Mouse (Mus musculus) macrophage (primary cell): ENCODE measurements around the gene Arhgap31. TPM values are rescaled to one million over a fixed set of nuclear protein-coding genes. Genes with fewer than 3 reads are reported as not detected.

ENCODE experiments used
- H3K27ac ChIP-seq: fragments of 350-480 bp; formaldehyde crosslinking; 2 replicates; pipeline ENCODE4 v1.9.0; 2021
- H3K36me3 ChIP-seq: fragments of 350-480 bp; formaldehyde crosslinking; 2 replicates; pipeline ENCODE4 v1.9.0; 2021; ENCODE audit errors: inconsistent target
- H3K4me3 ChIP-seq: fragments of 350-480 bp; formaldehyde crosslinking; 2 replicates; pipeline ENCODE4 v1.9.0; 2021; ENCODE audit errors: inconsistent target
- H3K79me2 ChIP-seq: fragments of 350-480 bp; formaldehyde crosslinking; 2 replicates; pipeline ENCODE4 v1.9.0; 2021; ENCODE audit errors: inconsistent target
- WGBS: methylation state at CpG from one replicate; pipeline ENCODE4 v1.1.7; 2026; ENCODE audit warnings: inconsistent platforms; ENCODE audit not compliant: missing documents; 5-methylcytosine and 5-hydroxymethylcytosine counted together
- polyA plus RNA-seq: library from polyadenylated mRNA; stranded (reverse); fragments of 250-400 nt; gene quantifications from 3 replicates; pipeline ENCODE4 v1.2.4, GENCODE M21; 2018; ENCODE audit warnings: inconsistent platforms

Arhgap31 gene
- polyA plus RNA-seq, 1 experiment from 2014 or later = 40.3 TPM

- WGBS = 80% methylated on average over 11 of the region's 11 CpGs
- Histone ChIP-seq H3K4me3 (no peak overlapping the region), H3K36me3 (peaks cover 73% of the 10 kb centered on the region), H3K79me2 (no peaks in the 10 kb centered on the region), H3K27ac (no peak overlapping the region)
These were observed 109.9 kb downstream of the Arhgap31 start for GRCm38 (mm10) chr16:38602989-38603804.

- H3K27ac ChIP-seq = no peak overlapping the region
- H3K79me2 ChIP-seq = no peaks in the 10 kb centered on the region
- 94% methylated on average over 11 of the region's 11 CpGs for WGBS
- H3K4me3 ChIP-seq = no peak overlapping the region
- H3K36me3 ChIP-seq = peaks cover 38% of the 10 kb centered on the region
These were observed 113.9 kb downstream of the Arhgap31 start for GRCm38 (mm10) chr16:38598986-38599680.

GRCm38 (mm10) chr16:38596651-38597050 lies 116.4 kb downstream of the Arhgap31 start:
- 98% methylated on average over 2 of the region's 2 CpGs for WGBS
- Histone ChIP-seq H3K27ac (no peak overlapping the region), H3K79me2 (no peaks in the 10 kb centered on the region), H3K36me3 (peaks cover 24% of the 10 kb centered on the region), H3K4me3 (no peak overlapping the region)

GRCm38 (mm10) chr16:38596099-38596498 lies 117.0 kb downstream of the Arhgap31 start:
- H3K36me3 ChIP-seq = peaks cover 24% of the 10 kb centered on the region
- no peak overlapping the region for H3K4me3 ChIP-seq
- WGBS = 83% methylated on average over 2 of the region's 2 CpGs
- no peak overlapping the region for H3K27ac ChIP-seq
- H3K79me2 ChIP-seq = no peaks in the 10 kb centered on the region

GRCm38 (mm10) chr16:38594435-38594834 lies 118.6 kb downstream of the Arhgap31 start:
- Histone ChIP-seq H3K27ac (no peak overlapping the region), H3K79me2 (no peaks in the 10 kb centered on the region), H3K4me3 (no peak overlapping the region), H3K36me3 (peaks cover 30% of the 10 kb centered on the region)
- 100% methylated on average over 1 of the region's 1 CpGs for WGBS

GRCm38 (mm10) chr16:38592946-38593345 lies 120.1 kb downstream of the Arhgap31 start:
- no peak overlapping the region for H3K27ac ChIP-seq
- no peak overlapping the region for H3K4me3 ChIP-seq
- WGBS = 98% methylated on average over 4 of the region's 4 CpGs
- peaks cover 41% of the 10 kb centered on the region for H3K36me3 ChIP-seq
- H3K79me2 ChIP-seq = no peaks in the 10 kb centered on the region

GRCm38 (mm10) chr16:38592026-38592678 lies 120.9 kb downstream of the Arhgap31 start:
- Histone ChIP-seq H3K79me2 (no peaks in the 10 kb centered on the region), H3K4me3 (no peak overlapping the region), H3K36me3 (peaks cover 49% of the 10 kb centered on the region), H3K27ac (no peak overlapping the region)
- 95% methylated on average over 11 of the region's 12 CpGs for WGBS

- Histone ChIP-seq H3K79me2 (no peaks in the 10 kb centered on the region), H3K36me3 (peaks cover 55% of the 10 kb centered on the region), H3K4me3 (no peak overlapping the region), H3K27ac (no peak overlapping the region)
- WGBS = 96% methylated on average over 3 of the region's 3 CpGs
These were observed 121.6 kb downstream of the Arhgap31 start for GRCm38 (mm10) chr16:38591506-38591905.

GRCm38 (mm10) chr16:38587572-38587971 lies 125.5 kb downstream of the Arhgap31 start:
- no peaks in the 10 kb centered on the region for H3K79me2 ChIP-seq
- H3K36me3 ChIP-seq = peaks cover 89% of the 10 kb centered on the region
- no peak overlapping the region for H3K27ac ChIP-seq
- no peak overlapping the region for H3K4me3 ChIP-seq
- 97% methylated on average over 4 of the region's 4 CpGs for WGBS

GRCm38 (mm10) chr16:38587163-38587562 lies 125.9 kb downstream of the Arhgap31 start:
- Histone ChIP-seq H3K36me3 (peaks cover 89% of the 10 kb centered on the region), H3K79me2 (no peaks in the 10 kb centered on the region), H3K27ac (no peak overlapping the region), H3K4me3 (no peak overlapping the region)
- WGBS = 94% methylated on average over 5 of the region's 5 CpGs

- WGBS = 74% methylated on average over 5 of the region's 5 CpGs
- Histone ChIP-seq H3K4me3 (no peak overlapping the region), H3K27ac (no peak overlapping the region), H3K36me3 (peaks cover 79% of the 10 kb centered on the region), H3K79me2 (no peaks in the 10 kb centered on the region)
These were observed 127.9 kb downstream of the Arhgap31 start for GRCm38 (mm10) chr16:38585186-38585585.

GRCm38 (mm10) chr16:38584761-38585160 lies 128.3 kb downstream of the Arhgap31 start:
- peaks cover 75% of the 10 kb centered on the region for H3K36me3 ChIP-seq
- H3K27ac ChIP-seq = no peak overlapping the region
- no peak overlapping the region for H3K4me3 ChIP-seq
- H3K79me2 ChIP-seq = no peaks in the 10 kb centered on the region
- 92% methylated on average over 7 of the region's 7 CpGs for WGBS

- Histone ChIP-seq H3K36me3 (peaks cover 43% of the 10 kb centered on the region), H3K79me2 (peaks cover 50% of the 10 kb centered on the region), H3K4me3 (no peak overlapping the region), H3K27ac (no peak overlapping the region)
- 93% methylated on average over 3 of the region's 3 CpGs for WGBS
These were observed 141.6 kb downstream of the Arhgap31 start for GRCm38 (mm10) chr16:38571481-38571880.

- 88% methylated on average over 5 of the region's 5 CpGs for WGBS
- no peak overlapping the region for H3K4me3 ChIP-seq
- H3K79me2 ChIP-seq = peaks cover 83% of the 10 kb centered on the region
- H3K36me3 ChIP-seq = peaks cover 30% of the 10 kb centered on the region
- no peak overlapping the region for H3K27ac ChIP-seq
These were observed 144.9 kb downstream of the Arhgap31 start for GRCm38 (mm10) chr16:38568192-38568591.

- peak overlapping the region; percentile 96 for H3K4me3 ChIP-seq
These were observed 149.6 kb downstream of the Arhgap31 start for GRCm38 (mm10) chr16:38563516-38563915.

More at GRCm38 (mm10) chr16:38563516-38563915, 149.6 kb downstream of the Arhgap31 start:
- H3K27ac ChIP-seq = no peak overlapping the region; the same call in 1 of the 2 replicates
- 39% methylated on average over 10 of the region's 10 CpGs for WGBS
- H3K79me2 ChIP-seq = peaks cover 57% of the 10 kb centered on the region
- H3K36me3 ChIP-seq = 0 out of 2 replicates have a peak, but pooled peaks cover 6% of the 10 kb centered on the region
